Mouse (Mus musculus) forebrain, embryonic 15.5 days (tissue): ENCODE measurements at regions not wholly inside any gene's neighbourhood (a gene's known extent, or its start where the extent isn't known, plus 50 kb on each side); places are given as distances from the start of the nearest gene placed in this dataset.

Experiments used
- ATAC-seq: fragments of 200-750 bp; cut with Nextera tagmentation; replicated peaks from 2 replicates; pipeline ENCODE4 v1.8.0; 2017; ENCODE audit warnings: mild to moderate bottlenecking, moderate TSS enrichment, moderate library complexity
- H3K27ac ChIP-seq: fragments of 300-500 bp; sonication (generic); replicated peaks from 2 replicates; pipeline ENCODE4 v1.5.1; 2015; ENCODE audit warnings: mild to moderate bottlenecking, inconsistent platforms
- H3K27me3 ChIP-seq: fragments of 300-500 bp; sonication (generic); 2 replicates; pipeline ENCODE4 v1.6.1; 2015; ENCODE audit warnings: inconsistent platforms
- H3K36me3 ChIP-seq: fragments of 300-500 bp; sonication (generic); 2 replicates; pipeline ENCODE4 v1.6.1; 2015; ENCODE audit warnings: mild to moderate bottlenecking, inconsistent platforms
- H3K4me1 ChIP-seq: fragments of 300-500 bp; sonication (generic); 2 replicates; pipeline ENCODE4 v1.6.1; 2015; ENCODE audit warnings: inconsistent platforms
- H3K4me2 ChIP-seq: fragments of 300-500 bp; sonication (generic); replicated peaks from 2 replicates; pipeline ENCODE4 v1.6.1; 2015; ENCODE audit warnings: mild to moderate bottlenecking, inconsistent platforms
- H3K4me3 ChIP-seq: fragments of 300-500 bp; sonication (generic); 2 replicates; pipeline ENCODE4 v1.5.1; 2015; ENCODE audit warnings: mild to moderate bottlenecking, inconsistent platforms
- H3K9ac ChIP-seq: fragments of 300-500 bp; sonication (generic); replicated peaks from 2 replicates; pipeline ENCODE4 v1.6.1; 2015; ENCODE audit warnings: mild to moderate bottlenecking, inconsistent platforms
- H3K9me3 ChIP-seq: fragments of 300-500 bp; sonication (generic); 2 replicates; pipeline ENCODE4 v1.6.1; 2016; ENCODE audit warnings: inconsistent platforms
- WGBS: fragments of 180-500 bp; shearing (Covaris S2); methylation state at CpG from one replicate; pipeline ENCODE4 v1.1.7; 2015; ENCODE audit warnings: mixed read lengths; 5-methylcytosine and 5-hydroxymethylcytosine counted together

- H3K27ac ChIP-seq: no peak overlapping the region
- H3K27me3 ChIP-seq: peaks cover 77% of the 10 kb centered on the region
- H3K4me2 ChIP-seq: peak overlapping the region; percentile 44
- H3K4me3 ChIP-seq: peak overlapping the region; percentile 23
- no peaks in the 10 kb centered on the region for H3K36me3 ChIP-seq
- 1% methylated on average over 26 of the region's 26 CpGs for WGBS
- no peak for ATAC-seq
- peaks cover 16% of the 10 kb centered on the region for H3K4me1 ChIP-seq
- H3K9me3 ChIP-seq: no peaks in the 10 kb centered on the region
- H3K9ac ChIP-seq: peak overlapping the region; percentile 8
These were observed 78.0 kb upstream of the Tbca start for GRCm38 (mm10) chr13:94710574-94711172.

DNA sequence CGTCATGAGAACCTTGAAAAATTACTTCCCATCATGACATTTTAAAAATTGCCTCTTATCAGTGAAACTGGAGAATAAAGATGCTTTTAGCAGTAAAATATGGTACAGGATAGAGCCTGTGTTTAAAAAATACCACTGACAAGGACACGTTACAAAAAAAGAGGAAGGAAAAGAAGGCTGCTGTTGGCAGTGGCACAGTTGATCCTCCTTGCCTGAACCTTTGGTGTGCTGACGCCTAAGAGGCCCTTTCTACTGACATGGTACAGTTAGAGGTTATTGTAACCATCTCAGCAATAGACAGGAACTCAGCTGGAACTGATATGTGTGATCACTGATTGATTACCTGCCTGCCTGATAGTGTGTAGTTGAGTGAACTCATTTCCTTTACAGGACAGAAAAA is 75.3 kb upstream of the Tbca start:
- peaks cover 63% of the 10 kb centered on the region for H3K27me3 ChIP-seq
- WGBS: 65% methylated on average over 3 of the region's 3 CpGs
- H3K9me3 ChIP-seq: no peaks in the 10 kb centered on the region
- H3K36me3 ChIP-seq: no peaks in the 10 kb centered on the region
- no peak overlapping the region for H3K4me2 ChIP-seq
- no peak overlapping the region for H3K4me3 ChIP-seq
- no peak for ATAC-seq
- H3K4me1 ChIP-seq: peaks cover 16% of the 10 kb centered on the region
- H3K27ac ChIP-seq: no peak overlapping the region
- H3K9ac ChIP-seq: no peak overlapping the region

DNA sequence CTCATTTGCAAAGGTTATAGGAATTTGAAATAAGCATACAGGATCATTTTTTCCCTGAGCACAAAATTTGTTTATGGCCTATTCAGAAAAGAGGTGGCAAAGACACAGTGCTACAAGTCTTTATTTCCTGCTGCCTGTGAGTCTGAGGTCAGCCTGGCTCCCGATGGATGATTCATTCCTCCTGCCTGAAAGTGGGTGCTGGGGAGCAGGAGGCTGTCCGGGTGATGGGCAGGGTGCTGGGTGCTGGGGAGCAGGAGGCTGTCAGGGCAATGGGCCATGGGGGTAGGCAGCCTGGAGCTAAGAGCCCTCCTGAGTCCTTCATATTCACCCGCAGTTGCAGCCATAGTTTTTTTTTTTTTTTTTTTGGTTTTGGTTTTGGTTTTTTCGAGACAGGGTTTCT is 67.1 kb upstream of the Tbca start:
- H3K4me2 ChIP-seq: no peak overlapping the region
- ATAC-seq: no peak
- no peak overlapping the region for H3K4me3 ChIP-seq
- 79% methylated on average over 4 of the region's 4 CpGs for WGBS
- no peaks in the 10 kb centered on the region for H3K9me3 ChIP-seq
- no peak overlapping the region for H3K27ac ChIP-seq
- no peaks in the 10 kb centered on the region for H3K36me3 ChIP-seq
- H3K9ac ChIP-seq: no peak overlapping the region
- no peaks in the 10 kb centered on the region for H3K4me1 ChIP-seq
- H3K27me3 ChIP-seq: no peaks in the 10 kb centered on the region; the same call in 1 of the 2 replicates
